Mouse (Mus musculus) kidney, adult 8-10 months (tissue): Measurements from ENCODE around the gene Adrm1.

Experiments
- DNase-seq, 2 experiments: peaks; one replicate each; pipeline ENCODE4 v3.0.0; 2022

Gene Adrm1

DNA sequence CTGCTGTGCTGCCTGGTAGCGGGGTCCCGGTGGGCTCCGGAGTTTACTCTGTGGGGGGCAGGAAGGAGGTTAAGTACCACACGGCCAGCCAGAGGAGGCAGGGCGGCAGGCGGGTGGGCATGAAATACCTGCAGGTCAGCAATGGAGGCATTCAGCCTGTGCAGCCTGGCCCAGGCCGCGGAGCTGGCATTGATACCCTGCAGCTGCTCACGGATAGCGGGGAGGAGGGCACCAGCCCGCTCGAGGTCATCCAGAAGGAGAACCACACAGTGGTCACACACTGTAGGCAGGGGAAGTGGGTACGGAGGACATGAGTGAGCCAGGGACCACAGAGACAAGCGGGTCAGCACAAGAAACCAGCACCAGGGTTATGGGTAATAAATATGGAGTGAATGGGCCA, 14.4 kb downstream of the Adrm1 start:
- DNase-seq, result no peak

DNA sequence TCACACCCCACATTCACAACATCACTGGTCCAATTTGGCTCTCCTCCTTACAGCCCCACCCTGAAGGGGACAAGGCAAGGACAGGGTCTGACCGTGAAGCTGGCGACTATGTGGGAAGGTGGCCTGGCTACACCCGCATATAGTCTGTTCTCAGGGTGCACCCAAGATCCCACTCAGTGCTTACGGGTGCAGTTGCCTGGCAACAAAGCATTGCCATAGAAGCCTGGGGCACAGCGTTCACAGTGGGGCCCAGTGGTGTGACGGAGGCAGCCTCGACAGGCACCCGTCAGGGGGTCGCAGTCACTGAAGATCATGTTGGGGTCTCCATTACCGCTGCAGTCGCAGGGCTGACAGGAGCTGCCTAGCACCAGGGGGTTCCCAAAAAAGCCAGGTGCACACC, 16.1 kb downstream of the Adrm1 start:
- no peak for DNase-seq

DNA sequence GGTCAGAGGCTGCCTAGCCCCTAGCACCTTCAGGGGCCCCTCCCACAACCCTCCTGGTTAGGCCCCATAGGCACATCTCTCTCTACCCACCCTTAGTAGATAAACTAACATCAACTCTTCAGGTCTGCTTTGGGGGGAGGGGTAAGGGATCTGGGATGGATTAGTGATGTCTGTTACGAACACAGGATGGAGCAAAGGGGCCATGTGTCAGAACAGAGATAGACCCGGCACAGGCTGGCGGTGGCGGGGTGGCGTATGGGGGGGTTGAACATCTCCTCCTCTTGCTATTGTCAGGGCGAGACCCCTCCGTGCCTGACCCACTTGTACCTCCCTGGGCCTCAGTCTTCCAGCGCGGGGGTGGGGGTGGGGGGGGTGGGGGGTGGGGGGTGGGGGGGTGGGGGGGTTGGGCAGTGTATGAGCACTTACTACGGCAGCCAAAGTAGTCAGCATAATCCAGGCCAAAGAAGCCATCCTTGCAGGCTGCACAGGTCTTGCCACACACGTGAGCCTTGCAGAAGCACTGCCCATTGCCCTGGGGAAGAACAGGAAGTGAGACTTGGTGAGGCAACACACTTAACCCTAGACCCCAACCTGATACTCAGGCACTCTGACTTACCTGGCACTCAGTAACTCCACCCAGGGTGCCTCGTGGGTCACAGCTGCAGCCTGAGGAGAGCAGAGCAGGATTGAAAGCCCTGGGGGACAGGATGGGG, 25.5 kb downstream of the Adrm1 start:
- no peak for DNase-seq

DNA sequence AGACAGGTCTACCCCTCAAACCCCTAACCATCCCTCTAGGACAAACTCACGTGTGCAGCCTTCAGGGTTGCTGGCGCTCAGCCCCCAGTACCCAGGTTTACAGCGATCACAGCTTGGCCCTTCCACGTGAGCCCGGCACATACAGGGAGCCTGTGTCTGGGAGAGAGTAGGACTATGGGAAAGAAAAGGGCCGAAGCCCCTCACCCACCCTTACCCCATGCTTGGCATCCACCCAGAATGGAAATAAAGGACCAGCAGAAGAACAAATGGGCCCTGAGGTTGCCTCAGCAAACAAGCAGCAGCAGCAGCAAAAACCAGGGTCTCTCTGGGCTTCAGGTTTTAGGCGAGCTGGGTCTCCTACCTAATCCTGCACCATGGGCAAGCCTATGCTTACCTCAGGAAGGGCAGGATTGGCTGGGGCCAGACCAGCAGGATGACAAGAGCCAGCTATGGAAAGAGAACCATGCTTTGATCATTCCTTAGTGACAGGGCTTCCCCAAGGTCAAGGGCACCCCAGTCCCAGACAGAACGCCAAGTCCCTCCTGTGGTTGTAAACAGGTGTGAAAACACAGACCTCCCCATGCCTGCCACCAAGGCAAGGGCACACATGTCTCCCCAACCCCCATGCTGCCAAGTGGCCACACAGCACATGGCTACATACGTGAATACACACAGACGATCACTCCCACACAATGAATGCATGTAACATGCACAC, 26.2 kb downstream of the Adrm1 start:
- DNase-seq, result no peak

DNA sequence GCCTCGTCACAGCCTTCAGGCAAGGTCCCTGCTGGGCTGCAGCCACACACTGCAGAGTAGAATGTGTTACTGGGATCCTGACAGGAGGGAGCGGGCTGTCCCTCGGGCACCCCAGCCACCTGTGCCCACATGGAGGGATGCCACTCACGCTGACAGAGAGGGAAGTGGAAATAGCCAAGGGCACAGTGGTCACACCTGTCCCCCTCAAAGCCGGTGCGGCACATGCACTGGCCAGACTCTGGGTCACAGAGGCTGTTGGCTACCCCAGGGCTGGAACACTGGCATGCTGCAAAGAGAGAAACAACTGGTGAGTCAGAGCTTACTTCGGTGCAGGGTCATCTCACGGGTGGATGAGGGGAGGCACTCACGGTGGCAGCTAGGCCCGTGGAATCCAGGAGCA, 27.5 kb downstream of the Adrm1 start:
- DNase-seq, result no peak

DNA sequence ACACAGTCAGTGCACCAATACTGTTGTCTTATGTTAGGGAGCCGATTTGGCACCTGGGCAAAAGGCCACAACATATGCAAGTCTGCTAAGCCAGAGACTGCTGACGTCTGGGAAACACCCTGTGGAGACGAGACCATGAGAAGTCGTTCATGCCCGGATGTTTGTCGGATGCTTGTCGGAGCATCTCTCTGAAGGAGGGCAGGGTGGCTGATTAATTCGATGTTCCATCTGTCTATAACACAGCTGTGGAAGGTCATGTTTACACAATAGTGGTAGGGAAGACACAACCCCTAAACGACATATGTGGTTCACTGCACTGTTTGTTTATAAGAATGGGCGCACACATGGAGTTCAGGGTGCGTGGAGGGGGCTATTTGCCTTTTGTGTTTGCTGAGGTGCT, 29.4 kb downstream of the Adrm1 start:
- no peak for DNase-seq

DNA sequence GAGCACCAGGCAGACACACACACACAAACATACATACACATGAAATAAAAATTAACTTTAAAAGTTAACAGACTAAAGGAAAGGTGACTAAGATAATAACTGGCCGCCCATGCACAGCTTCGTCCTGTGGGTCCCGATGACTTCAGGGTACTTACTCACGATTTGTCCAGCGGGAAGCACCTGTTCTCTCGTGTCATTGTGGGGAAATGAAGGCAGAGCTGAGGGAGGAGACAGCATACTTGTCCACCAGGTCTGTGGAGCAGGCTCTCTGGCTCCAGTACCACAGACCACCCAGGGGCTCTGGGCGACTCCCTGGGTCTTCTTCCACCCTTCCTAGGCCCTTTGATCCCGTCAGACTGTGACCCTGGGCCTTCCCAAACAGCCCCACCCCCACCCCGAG, 30.0 kb downstream of the Adrm1 start:
- DNase-seq, result no peak

DNA sequence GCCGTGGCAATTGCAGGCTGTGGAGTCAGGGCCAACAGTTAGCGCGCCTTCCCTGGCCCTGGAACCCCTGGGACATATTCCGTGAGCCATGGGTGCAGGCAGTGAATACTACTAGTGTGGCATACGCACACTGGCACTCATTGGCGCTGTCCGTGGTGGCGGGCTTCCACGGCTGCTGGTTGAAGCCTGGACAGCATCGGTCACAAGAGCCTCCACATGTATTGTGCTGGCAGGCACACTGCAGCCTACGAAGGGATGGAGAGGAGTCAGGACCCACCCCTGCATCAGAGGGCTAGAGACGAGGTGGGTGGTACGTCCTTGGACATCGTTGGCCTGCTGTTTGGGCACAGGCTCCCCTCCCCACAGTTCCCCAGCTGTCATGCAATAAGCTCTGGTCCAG, 31.0 kb downstream of the Adrm1 start:
- DNase-seq, result no peak

DNA sequence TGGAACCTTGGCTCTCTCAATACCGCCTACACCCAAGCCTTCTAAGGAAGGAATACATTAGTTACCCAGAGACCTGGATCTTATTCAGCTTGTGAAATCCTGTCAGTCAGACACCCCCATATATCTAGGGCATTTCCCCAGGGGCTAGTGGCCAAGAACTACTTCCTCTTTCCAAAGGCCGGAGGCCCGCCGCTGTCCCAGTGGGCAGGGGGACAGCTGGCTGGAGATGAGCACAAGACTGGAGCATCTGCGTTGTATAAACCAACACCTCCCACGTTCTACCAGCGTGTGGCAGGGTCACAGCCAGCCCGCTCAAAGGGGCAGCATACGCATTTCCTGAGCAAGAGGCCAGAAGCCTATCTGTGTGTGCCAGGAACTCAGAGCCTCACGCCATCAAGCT, 31.5 kb downstream of the Adrm1 start:
- no peak for DNase-seq

DNA sequence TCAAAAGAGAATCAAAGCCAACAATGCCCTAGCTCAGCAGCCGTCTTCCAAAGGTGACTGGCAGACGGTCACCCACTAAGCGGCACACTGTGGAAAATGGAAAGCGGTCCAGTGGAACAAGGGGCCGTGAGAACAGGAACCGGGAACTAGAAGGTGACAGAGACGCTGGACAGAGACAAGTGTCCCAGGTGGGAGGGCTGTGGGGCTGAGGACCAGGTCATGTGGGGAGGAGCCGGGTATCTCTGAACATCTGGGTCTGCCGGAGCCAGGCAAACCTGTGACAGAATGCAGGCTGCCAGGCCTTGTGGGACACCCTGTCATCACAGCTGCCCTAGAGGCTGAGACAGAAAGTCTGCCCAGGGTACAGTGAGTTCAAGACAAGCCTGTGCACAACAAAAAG, 33.2 kb downstream of the Adrm1 start:
- DNase-seq, result no peak

DNA sequence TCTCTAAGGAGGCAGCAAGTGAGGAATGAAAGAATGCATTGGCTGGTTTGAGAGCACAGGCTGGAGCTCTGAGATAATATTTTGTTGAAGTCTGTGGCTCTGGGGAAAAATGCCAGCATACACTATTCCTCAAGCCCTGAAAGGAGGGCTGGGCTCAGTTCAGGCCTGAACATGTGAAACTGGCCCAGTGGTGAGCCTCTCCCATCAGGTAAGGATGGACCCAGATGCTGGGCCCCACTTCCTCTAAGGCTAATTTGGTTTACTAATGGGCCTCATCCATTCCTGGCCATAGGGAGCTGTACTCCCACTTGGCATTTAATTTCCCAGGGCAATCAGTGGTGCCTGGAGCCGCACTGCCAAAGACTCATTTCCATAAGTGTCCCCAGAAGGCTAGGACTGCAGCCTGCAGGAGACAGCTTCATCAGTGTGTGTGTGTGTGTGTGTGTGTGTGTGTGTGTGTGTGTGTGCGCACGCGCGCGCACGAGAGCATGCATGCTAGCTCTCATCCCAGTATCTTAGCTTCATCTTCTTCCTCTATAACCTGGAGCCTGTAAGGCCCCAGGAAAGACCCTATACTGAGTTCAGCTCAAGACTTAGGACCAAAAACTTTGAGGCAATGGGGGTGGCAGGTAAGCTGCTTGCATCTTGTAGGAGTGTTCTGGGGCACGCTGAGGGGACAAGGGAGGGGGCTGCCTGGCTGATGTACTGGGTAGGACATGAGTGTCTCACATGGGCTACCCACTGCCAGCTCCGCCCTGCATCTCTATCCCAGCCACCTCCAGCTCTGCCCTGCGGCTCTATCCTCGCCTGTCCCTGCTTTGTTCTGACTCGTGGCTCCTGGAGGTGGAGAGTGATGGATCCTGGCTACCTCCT, 34.0 kb downstream of the Adrm1 start:
- DNase-seq, result no peak

DNA sequence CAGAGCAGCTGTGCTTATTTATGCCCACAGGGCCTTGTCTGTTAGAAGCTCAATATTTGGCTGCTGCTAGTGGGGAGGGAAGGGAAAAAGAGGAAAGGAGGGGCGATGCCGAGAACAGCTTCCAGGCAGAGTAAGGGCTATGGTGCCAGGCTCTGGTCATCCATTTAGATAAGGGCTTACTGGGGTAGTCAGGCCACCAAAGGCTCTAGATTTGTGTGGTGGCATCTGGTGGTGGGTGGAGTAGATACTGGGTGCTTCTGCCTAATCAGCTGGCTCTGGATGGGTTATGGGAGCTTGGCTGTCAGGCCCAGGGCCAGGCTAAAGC, 34.6 kb downstream of the Adrm1 start:
- no peak for DNase-seq

DNA sequence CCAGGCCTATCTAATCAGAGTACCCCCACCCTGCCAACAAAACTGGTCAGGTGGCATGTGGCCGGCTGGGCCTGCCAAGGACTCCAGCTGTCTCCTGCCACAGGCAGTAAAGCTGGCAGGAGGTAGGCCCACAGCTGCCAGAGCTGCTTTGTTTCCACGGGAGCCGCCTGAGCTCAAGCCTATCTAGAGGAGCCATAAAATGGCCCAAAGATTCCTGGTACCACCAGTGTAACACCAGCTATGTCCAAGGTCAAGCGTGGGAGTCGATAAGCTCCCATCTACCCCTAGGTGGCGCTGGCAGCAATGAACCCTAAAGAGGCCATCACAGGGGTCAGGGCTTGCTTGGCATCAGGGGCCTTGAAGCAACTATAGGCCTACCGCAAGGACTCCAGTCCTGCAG, 36.6 kb downstream of the Adrm1 start:
- peak; percentile 65 to 73 for DNase-seq

DNA sequence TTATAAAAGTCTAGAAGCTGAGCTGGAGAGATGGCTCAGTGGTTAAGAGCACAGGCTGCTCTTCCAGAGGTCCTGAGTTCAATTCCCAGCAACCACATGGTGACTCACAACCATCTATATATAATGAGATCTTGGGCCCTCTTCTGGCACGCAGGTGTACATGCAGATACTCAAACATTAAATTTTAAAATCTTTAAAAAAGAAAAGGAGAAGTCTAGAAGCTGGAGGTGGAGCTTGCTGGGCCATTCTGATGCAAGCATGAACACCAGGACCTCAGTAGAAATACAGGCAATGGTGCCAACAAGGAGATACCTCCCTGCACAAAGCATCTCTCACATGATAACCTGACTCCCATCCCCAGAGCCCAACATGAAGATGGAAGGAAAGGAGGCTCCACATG, 37.7 kb downstream of the Adrm1 start:
- no peak for DNase-seq

DNA sequence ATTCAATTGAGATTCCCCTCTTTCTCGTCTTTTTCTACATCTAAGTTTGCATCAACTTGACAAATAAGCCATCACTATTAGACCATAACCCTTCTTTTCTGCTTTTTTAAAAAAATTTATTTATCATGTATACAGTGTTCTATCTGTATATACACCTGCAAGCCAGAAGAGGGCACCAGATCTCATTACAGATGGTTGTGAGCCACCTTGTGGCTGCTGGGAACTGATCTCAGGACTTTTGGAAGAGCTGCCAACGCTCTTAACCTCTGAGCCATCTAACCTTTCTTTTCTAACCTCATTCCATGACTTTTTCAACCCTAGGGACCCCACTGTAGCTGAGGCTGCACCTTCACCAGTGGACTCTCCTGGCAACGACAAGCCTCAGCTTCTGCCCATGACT, 41.0 kb downstream of the Adrm1 start:
- no peak for DNase-seq

DNA sequence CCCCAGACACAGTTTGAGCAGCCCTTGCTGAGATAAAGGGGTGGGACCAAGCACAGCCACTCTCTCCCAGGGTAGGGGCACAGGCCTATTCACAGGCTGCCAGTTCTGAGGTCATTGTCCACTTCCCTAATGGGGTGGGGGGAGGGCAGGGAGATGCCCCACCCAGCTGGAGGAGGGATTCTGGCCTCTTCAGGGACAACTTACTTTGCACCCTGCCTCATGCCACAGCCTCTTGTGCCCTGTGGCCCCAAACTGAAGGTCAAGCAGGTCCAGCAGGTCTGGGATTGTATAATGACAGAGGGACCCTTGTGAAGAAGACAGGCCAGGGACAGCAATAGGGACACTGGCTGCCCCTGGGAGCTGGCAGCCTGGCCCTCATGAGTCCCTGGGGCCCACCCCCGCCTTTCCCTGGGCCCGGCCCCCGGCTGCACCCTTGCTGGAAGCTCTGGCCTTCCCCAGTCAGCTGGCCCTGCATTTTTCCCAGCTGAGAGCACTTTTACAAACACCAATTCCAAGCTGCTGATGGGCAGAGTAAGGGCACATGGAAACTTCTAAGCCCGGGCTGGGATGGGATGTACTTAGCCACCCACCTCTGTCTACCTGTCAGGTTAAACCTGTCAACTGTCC, 43.2 kb downstream of the Adrm1 start:
- peak; percentile 72 to 76 for DNase-seq

DNA sequence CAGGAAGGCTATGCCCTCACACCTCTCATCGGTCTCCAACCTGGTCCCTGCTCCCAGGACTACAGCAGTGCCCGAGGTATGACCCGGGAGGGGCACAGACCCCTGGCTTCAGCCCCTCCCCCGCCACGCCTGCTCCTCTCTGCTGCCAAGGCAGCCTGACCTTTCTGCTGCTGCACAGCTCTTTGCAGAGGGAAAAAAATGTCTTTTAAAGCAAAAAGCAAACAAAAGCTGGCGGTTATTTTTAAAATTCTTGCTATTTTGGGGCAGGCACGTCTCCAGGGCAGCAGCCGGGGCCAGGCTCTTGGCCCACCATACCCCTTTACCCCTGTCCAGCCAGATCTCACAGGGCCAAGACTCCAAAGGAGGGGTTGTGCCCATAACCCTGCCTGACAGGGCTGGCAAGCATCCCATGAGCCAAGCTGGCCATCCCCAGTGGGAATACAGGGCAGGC, 43.8 kb downstream of the Adrm1 start:
- DNase-seq, result peak; percentile 72 to 73

DNA sequence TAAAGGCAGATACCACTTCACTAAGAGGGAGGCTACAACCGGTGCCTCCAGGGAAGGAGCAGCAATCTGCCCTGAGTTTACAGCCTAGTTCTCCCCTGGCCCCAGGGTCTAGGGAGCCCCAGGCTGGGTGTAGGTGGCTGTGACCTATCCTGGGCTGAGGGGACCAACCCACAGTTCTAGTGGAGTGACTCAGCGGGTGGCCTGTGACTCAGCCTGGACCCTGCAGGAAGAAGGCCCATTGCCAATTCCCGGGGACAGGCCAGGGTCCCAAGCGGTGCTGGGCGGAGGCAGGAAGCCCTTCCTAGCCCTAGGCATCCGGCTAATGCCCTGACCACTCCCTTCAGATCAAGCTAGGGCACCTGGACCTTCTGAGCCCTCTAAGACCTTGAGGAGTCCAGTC, 44.7 kb downstream of the Adrm1 start:
- peak; percentile 64 to 71 for DNase-seq

DNA sequence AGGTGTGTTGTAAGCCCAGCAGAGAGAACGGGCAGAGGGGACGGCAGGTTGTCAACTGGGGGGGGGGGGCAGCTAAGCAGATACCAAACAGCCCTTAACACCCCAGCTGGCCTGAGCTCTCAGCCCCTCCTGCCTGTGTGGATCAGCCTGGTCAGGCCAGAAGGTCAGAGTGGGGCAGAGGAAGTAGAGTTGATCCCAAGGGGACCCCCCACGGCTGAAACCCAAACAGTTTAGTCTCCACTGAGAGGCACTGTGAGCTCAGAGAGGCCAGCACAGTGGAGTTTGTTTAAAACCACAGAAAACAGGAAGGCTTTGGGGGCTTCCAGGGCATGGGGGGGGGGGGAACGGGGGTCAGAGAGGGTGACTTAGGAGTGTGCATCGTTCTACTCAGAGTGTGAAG, 45.6 kb downstream of the Adrm1 start:
- DNase-seq, result no peak

DNA sequence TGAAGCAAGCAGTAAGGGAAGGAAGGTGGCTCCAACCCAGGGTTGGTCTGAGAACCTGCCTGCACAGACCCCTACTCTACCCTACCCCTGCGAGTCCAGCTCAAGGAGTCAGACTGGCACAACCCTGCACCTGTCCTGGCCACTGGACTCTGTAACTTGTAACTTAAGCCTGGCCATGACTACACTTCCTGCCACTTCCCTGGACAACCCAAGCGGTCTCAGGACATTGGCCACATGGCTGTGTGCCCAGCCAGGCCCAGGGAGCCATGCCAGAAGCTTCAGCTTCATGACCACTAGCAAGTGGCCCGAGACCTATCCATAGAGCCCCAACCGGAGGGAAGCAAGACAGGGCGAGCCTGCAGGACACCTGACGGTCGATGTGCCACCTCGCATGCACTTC, 46.3 kb downstream of the Adrm1 start:
- peak; percentile 98 to 99 for DNase-seq

DNA sequence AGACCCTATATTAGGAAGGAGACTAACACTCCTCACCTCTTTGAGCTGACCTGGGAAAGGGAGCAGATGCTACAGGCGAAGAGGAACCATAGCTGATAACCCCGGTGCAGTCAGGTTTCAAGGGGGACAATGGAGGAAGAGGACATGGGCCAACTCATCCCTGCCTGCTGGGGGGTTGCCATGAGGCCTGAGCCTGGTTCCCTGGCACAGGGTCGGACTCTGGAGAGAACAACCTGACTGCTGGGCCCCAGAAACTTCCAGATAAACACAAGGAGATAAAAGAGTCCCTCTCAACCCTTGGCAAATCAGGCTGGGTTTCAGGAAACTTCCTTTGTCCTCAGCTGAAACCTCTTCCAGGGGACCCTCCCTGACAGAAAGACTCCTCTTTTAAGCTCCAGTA, 47.0 kb downstream of the Adrm1 start:
- DNase-seq, result no peak

DNA sequence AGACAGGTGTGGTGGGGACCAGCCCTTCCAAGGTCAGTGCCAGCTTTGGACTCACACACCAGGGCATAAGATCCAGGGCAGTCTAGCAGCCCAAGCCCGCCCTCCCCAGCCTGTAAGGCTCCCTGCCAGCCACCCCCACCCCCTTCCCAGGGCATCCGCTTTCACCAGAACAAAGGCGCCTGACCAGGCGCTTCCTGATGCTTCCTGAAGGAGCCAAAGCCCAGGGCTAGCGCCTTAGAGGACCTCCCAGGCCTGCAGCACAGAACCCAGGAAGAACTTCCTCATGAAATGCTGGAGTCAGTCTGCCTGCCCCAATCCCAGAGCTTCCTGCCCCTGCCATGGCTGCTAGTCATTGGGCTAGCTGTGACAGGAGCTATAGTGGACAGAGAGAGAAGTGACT, 47.4 kb downstream of the Adrm1 start:
- DNase-seq, result peak; percentile 66 to 69

DNA sequence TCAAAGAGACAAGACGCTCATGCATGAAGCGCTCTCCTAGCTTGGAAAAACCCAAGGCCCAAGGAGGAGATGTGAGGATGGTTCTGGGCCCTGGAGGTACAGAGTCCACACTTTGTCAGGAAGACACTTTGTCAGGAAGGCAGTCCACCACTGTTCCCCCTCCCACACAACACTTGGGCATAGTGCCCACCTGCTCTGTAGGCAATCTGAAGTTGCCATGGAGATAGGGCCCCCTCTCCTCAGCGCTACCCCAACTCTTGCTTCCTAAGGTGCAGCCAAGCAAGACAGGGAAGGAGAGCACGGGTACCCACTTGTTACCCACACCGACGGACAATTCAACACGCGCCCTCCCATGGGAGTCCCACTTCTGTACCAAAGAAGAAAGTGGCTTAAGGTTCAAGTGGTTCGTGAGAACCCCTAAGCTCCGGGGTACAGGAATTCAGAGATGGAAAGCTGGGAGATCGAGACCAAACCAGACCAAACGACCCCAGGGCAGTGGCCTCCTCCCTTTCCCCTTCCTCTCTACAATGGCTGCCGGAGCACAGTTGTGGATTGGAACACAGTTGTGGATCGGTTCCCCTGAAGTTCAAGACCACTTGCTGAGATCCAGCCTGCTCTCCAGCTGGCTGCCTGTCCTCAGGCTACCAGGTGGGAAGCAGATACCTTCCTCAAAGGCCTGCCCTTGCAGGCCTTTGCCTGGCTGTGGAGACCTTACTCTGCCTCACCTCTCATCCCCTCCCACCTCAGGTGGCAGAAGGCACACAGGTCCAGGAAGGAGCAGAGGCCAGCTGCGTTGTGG, 48.1 kb downstream of the Adrm1 start:
- DNase-seq, result peak in 1 of 2 experiments; percentile 50
